Mouse (Mus musculus): Measurements from ENCODE around the gene Sos2. TPM values are rescaled to one million over a fixed set of nuclear protein-coding genes. Genes with fewer than 3 reads are reported as not detected.

The Sos2 gene
- polyA plus RNA-seq, 1 experiment, result 50.3 TPM

DNA sequence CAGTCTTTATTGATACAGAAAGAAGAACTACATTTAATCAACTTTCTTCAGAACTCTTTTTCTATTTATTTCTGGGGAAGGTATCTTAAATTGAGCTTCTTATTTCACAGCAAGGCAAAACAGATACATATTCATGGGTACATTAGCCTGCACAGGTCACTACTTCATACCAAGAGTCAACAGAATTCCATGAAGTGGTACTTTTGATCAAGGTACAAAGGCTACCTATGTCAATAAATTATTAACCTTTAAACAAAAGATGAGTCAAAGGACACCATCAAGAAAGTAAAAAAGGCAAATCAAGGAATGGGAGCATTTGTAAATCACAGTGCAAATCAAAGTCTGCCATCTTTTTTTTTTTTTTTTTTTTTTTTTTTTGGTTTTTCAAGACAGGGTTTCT lies 32.0 kb upstream of the Sos2 start:
- Histone ChIP-seq H3K27me3 (ENCODE audit: control insufficient read depth, insufficient read depth, low read length) (no peaks in the 10 kb centered on the region), H3K4me3 (replicated peaks; ENCODE audit: insufficient read depth, low read depth, low read length) (no peak overlapping the region), H3K4me1 (ENCODE audit: control insufficient read depth, insufficient read depth, low read length) (no peaks in the 10 kb centered on the region), H3K27ac (ENCODE audit: insufficient read depth, low read length) (no peak overlapping the region)
- TF ChIP-seq CTCF (IDR thresholded peaks at IDR 0.05; ENCODE audit: borderline replicate concordance, insufficient read depth, low read depth, low read length), result no peak
- no peak for TF ChIP-seq POLR2A (IDR thresholded peaks at IDR 0.05; ENCODE audit: borderline replicate concordance, insufficient read depth, low read length)
- no peak for DNase-seq

DNA sequence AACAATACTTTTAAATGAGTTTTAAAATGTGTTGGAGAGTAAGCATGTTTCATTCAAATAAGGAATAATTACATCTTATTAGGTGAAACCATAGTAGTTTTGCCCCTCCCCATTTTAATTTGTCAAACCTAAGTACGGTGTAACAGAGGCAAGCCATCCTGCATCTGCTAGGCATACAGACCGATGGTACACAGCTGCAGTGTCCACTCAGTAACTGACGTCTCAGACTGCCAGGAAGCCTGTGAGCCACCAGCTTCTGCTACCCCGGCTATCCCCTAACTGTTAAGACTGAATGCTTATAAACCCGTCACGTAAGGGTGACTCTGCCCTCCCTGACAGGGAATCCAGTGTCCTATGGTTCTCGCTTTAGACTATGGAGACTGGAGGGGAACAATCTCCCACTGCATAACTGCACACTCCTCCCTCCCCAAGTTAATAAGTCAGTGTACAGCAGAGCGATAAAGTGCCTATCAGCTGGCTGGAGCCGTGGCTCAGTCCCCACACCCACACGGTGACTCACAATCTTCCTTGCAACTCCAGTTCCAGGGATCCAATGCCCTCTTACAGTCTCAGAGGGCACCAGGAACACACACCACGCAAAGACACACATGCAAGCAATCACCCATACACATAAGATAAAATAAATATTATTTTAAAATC lies 23.3 kb upstream of the Sos2 start:
- 85% methylated on average over 11 of the region's 11 CpGs for WGBS
- TF ChIP-seq CTCF (IDR thresholded peaks at IDR 0.05; ENCODE audit: borderline replicate concordance, insufficient read depth, low read depth, low read length) (no peak), POLR2A (IDR thresholded peaks at IDR 0.05; ENCODE audit: borderline replicate concordance, insufficient read depth, low read length) (no peak)
- no peak overlapping the region for H3K4me3 ChIP-seq (replicated peaks; ENCODE audit: insufficient read depth, low read depth, low read length)
- no peak overlapping the region for H3K27ac ChIP-seq (ENCODE audit: insufficient read depth, low read length)
- H3K4me1 ChIP-seq (ENCODE audit: control insufficient read depth, insufficient read depth, low read length), result no peaks in the 10 kb centered on the region
- H3K27me3 ChIP-seq (ENCODE audit: control insufficient read depth, insufficient read depth, low read length), result no peaks in the 10 kb centered on the region
- DNase-seq, result no peak

DNA sequence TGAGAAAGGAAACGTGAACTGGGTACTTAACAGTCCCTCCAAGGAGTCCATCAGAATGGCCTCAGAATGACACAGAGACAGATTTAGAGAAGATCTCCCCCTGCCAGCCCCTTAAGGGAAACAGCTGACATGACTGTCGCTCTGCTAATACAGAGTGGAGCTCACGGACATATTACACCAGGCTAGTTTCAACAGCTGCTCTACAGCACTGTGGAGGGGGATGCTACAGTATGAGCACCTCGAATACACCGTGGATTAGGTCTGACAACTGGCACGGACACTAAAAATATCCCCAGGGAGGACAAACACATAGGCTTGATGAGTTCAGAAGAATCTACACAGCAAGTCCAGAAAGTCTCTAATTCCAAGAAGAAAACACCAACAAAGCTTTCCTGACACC lies 16.7 kb upstream of the Sos2 start:
- H3K4me3 ChIP-seq (replicated peaks; ENCODE audit: insufficient read depth, low read depth, low read length), result no peak overlapping the region
- H3K4me1 ChIP-seq (ENCODE audit: control insufficient read depth, insufficient read depth, low read length), result no peaks in the 10 kb centered on the region
- H3K27ac ChIP-seq (ENCODE audit: insufficient read depth, low read length), result no peak overlapping the region
- TF ChIP-seq POLR2A (IDR thresholded peaks at IDR 0.05; ENCODE audit: borderline replicate concordance, insufficient read depth, low read length), result no peak
- TF ChIP-seq CTCF (IDR thresholded peaks at IDR 0.05; ENCODE audit: borderline replicate concordance, insufficient read depth, low read depth, low read length), result no peak
- 79% methylated on average over 6 of the region's 6 CpGs for WGBS
- no peak for DNase-seq
- H3K27me3 ChIP-seq (ENCODE audit: control insufficient read depth, insufficient read depth, low read length), result no peaks in the 10 kb centered on the region

DNA sequence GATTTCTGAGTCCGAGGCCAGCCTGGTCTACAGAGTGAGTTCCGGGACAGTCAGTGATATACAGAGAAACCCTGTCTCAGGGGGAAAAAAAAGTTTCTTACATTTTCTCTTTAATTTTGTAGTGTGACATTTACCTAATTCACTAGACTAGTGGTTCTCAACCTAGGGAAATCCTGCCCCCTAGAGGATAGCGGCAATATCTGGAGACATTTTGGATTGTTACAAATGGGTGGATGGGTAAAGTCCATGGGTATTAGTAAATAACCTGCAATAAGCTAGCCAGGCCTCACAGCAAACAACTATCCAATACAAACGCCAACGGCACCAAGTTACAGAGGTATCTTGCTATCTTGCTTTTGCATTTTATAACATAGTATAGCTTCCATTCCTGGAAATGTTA lies 15.1 kb upstream of the Sos2 start:
- WGBS, result 70% methylated on average over 5 of the region's 5 CpGs
- DNase-seq, result peak; percentile 36 to 63
- no peaks in the 10 kb centered on the region for H3K27me3 ChIP-seq (ENCODE audit: control insufficient read depth, insufficient read depth, low read length)
- no peak overlapping the region for H3K4me3 ChIP-seq (replicated peaks; ENCODE audit: insufficient read depth, low read depth, low read length)
- H3K4me1 ChIP-seq (ENCODE audit: control insufficient read depth, insufficient read depth, low read length), result no peaks in the 10 kb centered on the region
- TF ChIP-seq POLR2A (IDR thresholded peaks at IDR 0.05; ENCODE audit: borderline replicate concordance, insufficient read depth, low read length) (no peak), CTCF (IDR thresholded peaks at IDR 0.05; ENCODE audit: borderline replicate concordance, insufficient read depth, low read depth, low read length) (peak; percentile 15; the same call in 1 of the 2 replicates)
- H3K27ac ChIP-seq (ENCODE audit: insufficient read depth, low read length), result no peak overlapping the region

DNA sequence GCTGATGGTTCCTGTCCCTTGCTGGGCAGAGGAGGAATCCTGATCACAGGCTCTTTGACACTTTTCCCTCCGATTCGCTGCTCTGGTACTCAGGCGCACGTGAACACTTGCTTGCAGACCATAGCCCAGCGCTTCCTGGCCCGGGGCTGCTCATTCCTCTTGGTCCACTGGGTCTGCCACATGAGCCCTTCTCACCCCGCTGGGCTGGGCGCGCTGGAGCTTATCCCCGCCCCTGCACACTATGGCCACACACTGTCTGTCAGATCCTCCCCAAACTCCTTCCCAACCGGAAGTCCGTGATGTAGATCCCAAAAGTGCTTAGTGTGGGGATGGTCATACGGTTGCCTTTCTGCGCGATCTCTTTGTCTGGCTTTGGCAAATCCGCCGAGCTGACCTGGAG lies 11.8 kb upstream of the Sos2 start:
- no peak for DNase-seq
- Histone ChIP-seq H3K27ac (ENCODE audit: insufficient read depth, low read length) (no peak overlapping the region), H3K4me3 (replicated peaks; ENCODE audit: insufficient read depth, low read depth, low read length) (no peak overlapping the region), H3K4me1 (ENCODE audit: control insufficient read depth, insufficient read depth, low read length) (no peaks in the 10 kb centered on the region), H3K27me3 (ENCODE audit: control insufficient read depth, insufficient read depth, low read length) (no peaks in the 10 kb centered on the region)
- TF ChIP-seq CTCF (IDR thresholded peaks at IDR 0.05; ENCODE audit: borderline replicate concordance, insufficient read depth, low read depth, low read length), result no peak
- no peak for TF ChIP-seq POLR2A (IDR thresholded peaks at IDR 0.05; ENCODE audit: borderline replicate concordance, insufficient read depth, low read length)
- 73% methylated on average over 17 of the region's 17 CpGs for WGBS

DNA sequence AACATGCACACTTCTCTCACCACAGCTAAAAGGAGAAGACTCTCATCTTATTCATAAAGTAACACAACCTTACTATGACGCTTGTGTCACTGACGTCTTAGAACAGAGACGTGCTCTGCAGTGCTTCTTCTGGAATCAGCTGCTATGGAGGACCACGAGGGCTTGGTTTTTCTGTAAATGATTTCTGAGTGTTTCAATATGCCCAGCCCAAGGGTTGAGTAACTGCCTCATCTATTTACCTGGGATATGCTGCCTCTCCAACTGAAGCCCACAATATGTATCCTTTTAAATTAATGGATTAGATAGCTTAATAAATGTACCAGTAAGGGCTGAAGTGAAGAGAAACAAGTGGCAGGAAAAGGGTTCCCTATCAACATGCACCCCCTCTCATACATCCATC lies 9.1 kb upstream of the Sos2 start:
- no peak for TF ChIP-seq CTCF (IDR thresholded peaks at IDR 0.05; ENCODE audit: borderline replicate concordance, insufficient read depth, low read depth, low read length)
- TF ChIP-seq POLR2A (IDR thresholded peaks at IDR 0.05; ENCODE audit: borderline replicate concordance, insufficient read depth, low read length), result no peak
- 94% methylated on average over 4 of the region's 4 CpGs for WGBS

GRCm38 (mm10) chr12:69689094-69689493 lies 7.4 kb upstream of the Sos2 start:
- Histone ChIP-seq H3K4me1 (ENCODE audit: control insufficient read depth, insufficient read depth, low read length) (no peaks in the 10 kb centered on the region), H3K4me3 (replicated peaks; ENCODE audit: insufficient read depth, low read depth, low read length) (no peak overlapping the region), H3K27me3 (ENCODE audit: control insufficient read depth, insufficient read depth, low read length) (no peaks in the 10 kb centered on the region), H3K27ac (ENCODE audit: insufficient read depth, low read length) (no peak overlapping the region)
- TF ChIP-seq POLR2A (IDR thresholded peaks at IDR 0.05; ENCODE audit: borderline replicate concordance, insufficient read depth, low read length) (no peak), CTCF (IDR thresholded peaks at IDR 0.05; ENCODE audit: borderline replicate concordance, insufficient read depth, low read depth, low read length) (no peak)
- no peak for DNase-seq

More for the DNA sequence above, 9.1 kb upstream of the Sos2 start:
- H3K27me3 ChIP-seq (ENCODE audit: control insufficient read depth, insufficient read depth, low read length), result no peaks in the 10 kb centered on the region
- H3K27ac ChIP-seq (ENCODE audit: insufficient read depth, low read length), result no peak overlapping the region
- DNase-seq, result no peak
- H3K4me1 ChIP-seq (ENCODE audit: control insufficient read depth, insufficient read depth, low read length), result no peaks in the 10 kb centered on the region
- H3K4me3 ChIP-seq (replicated peaks; ENCODE audit: insufficient read depth, low read depth, low read length), result no peak overlapping the region

GRCm38 (mm10) chr12:69688368-69688767 lies 6.7 kb upstream of the Sos2 start:
- Histone ChIP-seq H3K27me3 (ENCODE audit: control insufficient read depth, insufficient read depth, low read length) (no peaks in the 10 kb centered on the region), H3K4me1 (ENCODE audit: control insufficient read depth, insufficient read depth, low read length) (peaks cover under 1% of the 10 kb centered on the region; the same call in 1 of the 2 replicates), H3K4me3 (replicated peaks; ENCODE audit: insufficient read depth, low read depth, low read length) (no peak overlapping the region), H3K27ac (ENCODE audit: insufficient read depth, low read length) (no peak overlapping the region)
- TF ChIP-seq POLR2A (IDR thresholded peaks at IDR 0.05; ENCODE audit: borderline replicate concordance, insufficient read depth, low read length) (no peak), CTCF (IDR thresholded peaks at IDR 0.05; ENCODE audit: borderline replicate concordance, insufficient read depth, low read depth, low read length) (no peak)
- 13% methylated on average over 2 of the region's 2 CpGs for WGBS
- no peak for DNase-seq
